Mouse (Mus musculus) limb, embryonic 12.5 days (tissue): Measurements from ENCODE around the gene Tnrc6b. TPM values are rescaled to one million over a fixed set of nuclear protein-coding genes. Genes with fewer than 3 reads are reported as not detected.

Experiments used
- ATAC-seq: fragments of 200-750 bp; cut with Nextera tagmentation; 2 replicates; pipeline ENCODE4 v1.8.0; 2017; ENCODE audit warnings: low read depth, moderate TSS enrichment; ENCODE audit not compliant: insufficient number of reproducible peaks, insufficient read depth, low FRiP score, low TSS enrichment
- H3K27ac ChIP-seq: fragments of 300-500 bp; sonication (generic); 2 replicates; pipeline ENCODE4 v1.5.1; 2016; ENCODE audit warnings: mild to moderate bottlenecking, moderate library complexity
- H3K27me3 ChIP-seq: fragments of 300-500 bp; sonication (generic); 2 replicates; pipeline ENCODE4 v1.6.1; 2016; ENCODE audit warnings: mild to moderate bottlenecking, moderate library complexity
- H3K36me3 ChIP-seq: fragments of 300-500 bp; sonication (generic); 2 replicates; pipeline ENCODE4 v1.6.1; 2016; ENCODE audit warnings: mild to moderate bottlenecking, moderate library complexity
- H3K4me1 ChIP-seq: fragments of 300-500 bp; sonication (generic); replicated peaks from 2 replicates; pipeline ENCODE4 v1.6.1; 2016
- H3K4me2 ChIP-seq: fragments of 300-500 bp; sonication (generic); 2 replicates; pipeline ENCODE4 v1.6.1; 2016; ENCODE audit warnings: mild to moderate bottlenecking, moderate library complexity
- H3K4me3 ChIP-seq: fragments of 300-500 bp; sonication (generic); replicated peaks from 2 replicates; pipeline ENCODE4 v1.5.1; 2016; ENCODE audit warnings: mild to moderate bottlenecking
- H3K9ac ChIP-seq: fragments of 300-500 bp; sonication (generic); replicated peaks from 2 replicates; pipeline ENCODE4 v1.6.1; 2016; ENCODE audit warnings: mild to moderate bottlenecking, moderate library complexity
- H3K9me3 ChIP-seq: fragments of 300-500 bp; sonication (generic); 2 replicates; pipeline ENCODE4 v1.6.1; 2016; ENCODE audit warnings: mild to moderate bottlenecking, moderate library complexity
- WGBS: fragments of 180-500 bp; shearing (Covaris S2); methylation state at CpG from one replicate; pipeline ENCODE4 v1.1.7; 2016; 5-methylcytosine and 5-hydroxymethylcytosine counted together
- polyA plus RNA-seq: library from polyadenylated mRNA; unstranded; fragments of >200 nt; fragmentation: Nextera tagmentation; extraction: Ambion mirVana; gene quantifications from 2 replicates; pipeline ENCODE4 v1.2.1, GENCODE M21; 2016

Tnrc6b gene
- polyA plus RNA-seq, 1 experiment from 2014 or later, result 41.0 TPM

- ATAC-seq, result no peak
- no peaks in the 10 kb centered on the region for H3K36me3 ChIP-seq
- no peaks in the 10 kb centered on the region for H3K27me3 ChIP-seq
- H3K4me2 ChIP-seq, result no peak overlapping the region
- H3K27ac ChIP-seq, result no peak overlapping the region
- H3K4me1 ChIP-seq, result no peaks in the 10 kb centered on the region
- no peak overlapping the region for H3K9ac ChIP-seq
- H3K9me3 ChIP-seq, result no peaks in the 10 kb centered on the region
- WGBS, result 89% methylated on average over 3 of the region's 3 CpGs
- H3K4me3 ChIP-seq, result no peak overlapping the region
Observed at GRCm38 (mm10) chr15:80742991-80743474, 31.9 kb downstream of the Tnrc6b start.

- 89% methylated on average over 7 of the region's 7 CpGs for WGBS
- no peak overlapping the region for H3K4me3 ChIP-seq
- H3K4me2 ChIP-seq, result no peak overlapping the region
- no peaks in the 10 kb centered on the region for H3K4me1 ChIP-seq
- H3K27me3 ChIP-seq, result no peaks in the 10 kb centered on the region
- H3K9ac ChIP-seq, result no peak overlapping the region
- H3K36me3 ChIP-seq, result no peaks in the 10 kb centered on the region
- no peaks in the 10 kb centered on the region for H3K9me3 ChIP-seq
- H3K27ac ChIP-seq, result no peak overlapping the region
- ATAC-seq, result no peak
Observed at GRCm38 (mm10) chr15:80743606-80744005, 32.5 kb downstream of the Tnrc6b start.

- no peak overlapping the region for H3K4me3 ChIP-seq
- no peaks in the 10 kb centered on the region for H3K4me1 ChIP-seq
- H3K27me3 ChIP-seq, result no peaks in the 10 kb centered on the region
- no peaks in the 10 kb centered on the region for H3K9me3 ChIP-seq
- no peak for ATAC-seq
- 89% methylated on average over 3 of the region's 3 CpGs for WGBS
- H3K27ac ChIP-seq, result no peak overlapping the region
- no peaks in the 10 kb centered on the region for H3K36me3 ChIP-seq
- no peak overlapping the region for H3K4me2 ChIP-seq
- no peak overlapping the region for H3K9ac ChIP-seq
Observed at GRCm38 (mm10) chr15:80744667-80745422, 33.7 kb downstream of the Tnrc6b start.

- Histone ChIP-seq H3K9me3 (no peaks in the 10 kb centered on the region), H3K4me3 (no peak overlapping the region), H3K27ac (no peak overlapping the region), H3K4me2 (no peak overlapping the region), H3K27me3 (no peaks in the 10 kb centered on the region), H3K4me1 (0 out of 2 replicates have a peak, but pooled peaks cover 5% of the 10 kb centered on the region), H3K9ac (no peak overlapping the region), H3K36me3 (no peaks in the 10 kb centered on the region)
- no peak for ATAC-seq
- WGBS, result 72% methylated on average over 5 of the region's 5 CpGs
Observed at GRCm38 (mm10) chr15:80748979-80749378, 37.9 kb downstream of the Tnrc6b start.

- H3K36me3 ChIP-seq, result 0 out of 2 replicates have a peak, but pooled peaks cover 7% of the 10 kb centered on the region
- H3K4me3 ChIP-seq, result no peak overlapping the region
- no peaks in the 10 kb centered on the region for H3K9me3 ChIP-seq
- no peaks in the 10 kb centered on the region for H3K27me3 ChIP-seq
- H3K4me2 ChIP-seq, result no peak overlapping the region
- no peak overlapping the region for H3K9ac ChIP-seq
- no peak for ATAC-seq
- 0 out of 2 replicates have a peak, but pooled peaks cover 5% of the 10 kb centered on the region for H3K4me1 ChIP-seq
- 77% methylated on average over 6 of the region's 6 CpGs for WGBS
- no peak overlapping the region for H3K27ac ChIP-seq
Observed at GRCm38 (mm10) chr15:80753351-80753750, 42.2 kb downstream of the Tnrc6b start.

DNA sequence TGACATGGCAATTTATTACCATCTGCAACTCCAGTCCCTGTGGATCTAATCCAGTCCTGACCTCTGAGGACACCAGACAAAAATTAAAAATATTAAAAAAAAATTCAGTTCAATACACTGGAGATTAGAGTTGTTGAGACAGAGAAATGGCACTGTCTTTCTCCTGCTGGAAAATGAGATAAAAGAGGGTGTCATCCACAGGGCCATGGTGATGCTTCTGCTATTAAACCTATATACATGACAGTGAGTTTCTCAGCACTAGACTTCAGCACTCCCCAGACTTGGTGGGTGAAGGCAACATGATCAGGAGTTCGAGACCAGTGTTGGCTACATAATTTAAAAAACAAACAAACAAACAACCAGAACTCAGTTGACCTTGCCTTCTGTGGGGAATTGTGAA lies 43.0 kb downstream of the Tnrc6b start:
- H3K27ac ChIP-seq, result no peak overlapping the region
- no peak overlapping the region for H3K9ac ChIP-seq
- H3K27me3 ChIP-seq, result no peaks in the 10 kb centered on the region
- H3K4me1 ChIP-seq, result 0 out of 2 replicates have a peak, but pooled peaks cover 5% of the 10 kb centered on the region
- ATAC-seq, result no peak
- 0 out of 2 replicates have a peak, but pooled peaks cover 7% of the 10 kb centered on the region for H3K36me3 ChIP-seq
- no peak overlapping the region for H3K4me2 ChIP-seq
- 88% methylated on average over 1 of the region's 1 CpGs for WGBS
- H3K4me3 ChIP-seq, result no peak overlapping the region
- H3K9me3 ChIP-seq, result no peaks in the 10 kb centered on the region

DNA sequence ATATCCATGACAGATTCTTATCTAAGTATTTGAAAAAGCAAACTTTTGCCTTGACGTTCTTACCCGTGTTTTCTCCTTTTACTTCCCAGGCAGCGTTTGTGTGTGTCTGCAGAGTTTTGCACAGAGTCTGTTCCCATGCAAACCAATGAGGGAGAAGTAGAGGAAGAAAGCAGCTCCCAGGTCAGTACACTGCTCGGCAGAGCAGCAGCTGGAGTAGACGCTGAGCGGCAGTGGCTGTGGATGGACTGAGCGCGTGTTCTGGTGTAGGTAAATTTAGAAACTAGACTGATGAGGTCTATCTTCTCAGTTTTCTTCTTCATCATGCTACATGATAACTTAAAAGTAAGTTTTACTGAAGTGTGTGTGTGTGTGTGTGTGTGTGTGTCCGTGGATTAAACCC lies 48.3 kb downstream of the Tnrc6b start:
- H3K9ac ChIP-seq, result no peak overlapping the region
- 0 out of 2 replicates have a peak, but pooled peaks cover 7% of the 10 kb centered on the region for H3K36me3 ChIP-seq
- H3K27ac ChIP-seq, result no peak overlapping the region
- no peak overlapping the region for H3K4me3 ChIP-seq
- H3K9me3 ChIP-seq, result no peaks in the 10 kb centered on the region
- WGBS, result 91% methylated on average over 9 of the region's 9 CpGs
- H3K4me1 ChIP-seq, result no peaks in the 10 kb centered on the region
- H3K27me3 ChIP-seq, result no peaks in the 10 kb centered on the region
- no peak for ATAC-seq
- H3K4me2 ChIP-seq, result no peak overlapping the region

DNA sequence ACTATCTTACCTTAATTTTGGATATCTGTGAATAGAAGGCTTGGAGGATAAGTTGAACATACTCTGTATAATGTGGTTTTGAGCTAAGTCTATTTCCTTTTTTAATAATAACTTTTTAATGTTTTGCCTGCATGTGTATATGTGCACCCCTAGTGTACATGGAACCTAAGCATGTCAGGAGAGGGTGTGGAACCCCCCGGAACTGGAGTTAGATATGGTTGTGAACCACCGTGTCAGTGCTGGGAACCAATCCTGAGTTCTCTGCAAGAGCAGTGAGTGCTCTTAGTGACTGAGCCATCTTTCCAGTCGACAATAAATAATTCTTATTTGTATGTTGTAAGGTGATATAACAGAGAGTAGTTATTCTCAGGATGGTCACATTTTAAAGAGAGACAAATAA lies 49.4 kb downstream of the Tnrc6b start:
- Histone ChIP-seq H3K9me3 (no peaks in the 10 kb centered on the region), H3K27ac (no peak overlapping the region), H3K9ac (no peak overlapping the region), H3K4me3 (no peak overlapping the region), H3K4me2 (no peak overlapping the region), H3K27me3 (no peaks in the 10 kb centered on the region), H3K36me3 (0 out of 2 replicates have a peak, but pooled peaks cover 3% of the 10 kb centered on the region), H3K4me1 (no peaks in the 10 kb centered on the region)
- no peak for ATAC-seq
- WGBS, result 87% methylated on average over 3 of the region's 3 CpGs

GRCm38 (mm10) chr15:80760935-80761334 lies 49.8 kb downstream of the Tnrc6b start:
- Histone ChIP-seq H3K9ac (no peak overlapping the region), H3K4me1 (no peaks in the 10 kb centered on the region), H3K9me3 (no peaks in the 10 kb centered on the region), H3K27ac (no peak overlapping the region), H3K36me3 (no peaks in the 10 kb centered on the region), H3K27me3 (no peaks in the 10 kb centered on the region), H3K4me3 (no peak overlapping the region), H3K4me2 (no peak overlapping the region)
- WGBS, result 67% methylated on average over 8 of the region's 8 CpGs
- ATAC-seq, result no peak

DNA sequence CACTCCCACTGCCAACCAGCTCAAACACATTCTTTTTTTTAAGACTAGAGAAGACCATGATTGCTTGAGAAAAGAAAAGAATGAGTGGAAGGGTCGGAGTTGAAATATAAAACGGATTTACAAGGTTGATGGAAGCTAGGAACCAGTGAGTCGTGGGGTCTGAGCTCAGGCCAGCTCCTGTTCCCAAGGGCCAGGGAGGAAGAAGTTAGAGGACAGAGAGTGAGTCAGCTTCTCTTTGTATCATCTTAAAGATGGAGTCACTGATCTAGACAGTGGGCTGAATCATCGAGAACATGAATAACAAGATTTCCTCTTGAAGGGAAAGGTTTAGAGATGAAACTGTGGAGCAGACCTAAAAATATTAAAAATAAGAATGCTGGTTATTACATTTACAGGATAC lies 51.5 kb downstream of the Tnrc6b start:
- no peaks in the 10 kb centered on the region for H3K36me3 ChIP-seq
- H3K9ac ChIP-seq, result no peak overlapping the region
- no peak for ATAC-seq
- H3K27ac ChIP-seq, result no peak overlapping the region
- 77% methylated on average over 4 of the region's 4 CpGs for WGBS
- no peaks in the 10 kb centered on the region for H3K27me3 ChIP-seq
- H3K4me1 ChIP-seq, result no peaks in the 10 kb centered on the region
- no peak overlapping the region for H3K4me2 ChIP-seq
- H3K4me3 ChIP-seq, result no peak overlapping the region
- no peaks in the 10 kb centered on the region for H3K9me3 ChIP-seq

- Histone ChIP-seq H3K4me2 (no peak overlapping the region), H3K9ac (no peak overlapping the region), H3K36me3 (no peaks in the 10 kb centered on the region), H3K27me3 (no peaks in the 10 kb centered on the region), H3K27ac (no peak overlapping the region), H3K4me3 (no peak overlapping the region), H3K9me3 (no peaks in the 10 kb centered on the region), H3K4me1 (no peaks in the 10 kb centered on the region)
- no peak for ATAC-seq
- 94% methylated on average over 6 of the region's 6 CpGs for WGBS
Observed at GRCm38 (mm10) chr15:80764666-80765065, 53.6 kb downstream of the Tnrc6b start.

GRCm38 (mm10) chr15:80765381-80765780 lies 54.3 kb downstream of the Tnrc6b start:
- Histone ChIP-seq H3K9ac (no peak overlapping the region), H3K4me3 (no peak overlapping the region), H3K4me2 (no peak overlapping the region), H3K36me3 (no peaks in the 10 kb centered on the region), H3K27ac (no peak overlapping the region), H3K27me3 (no peaks in the 10 kb centered on the region), H3K9me3 (no peaks in the 10 kb centered on the region), H3K4me1 (no peaks in the 10 kb centered on the region)
- 88% methylated on average over 2 of the region's 2 CpGs for WGBS
- ATAC-seq, result no peak
